Mouse (Mus musculus): Measurements from ENCODE around the gene Sult2b1.

Gene Sult2b1

DNA sequence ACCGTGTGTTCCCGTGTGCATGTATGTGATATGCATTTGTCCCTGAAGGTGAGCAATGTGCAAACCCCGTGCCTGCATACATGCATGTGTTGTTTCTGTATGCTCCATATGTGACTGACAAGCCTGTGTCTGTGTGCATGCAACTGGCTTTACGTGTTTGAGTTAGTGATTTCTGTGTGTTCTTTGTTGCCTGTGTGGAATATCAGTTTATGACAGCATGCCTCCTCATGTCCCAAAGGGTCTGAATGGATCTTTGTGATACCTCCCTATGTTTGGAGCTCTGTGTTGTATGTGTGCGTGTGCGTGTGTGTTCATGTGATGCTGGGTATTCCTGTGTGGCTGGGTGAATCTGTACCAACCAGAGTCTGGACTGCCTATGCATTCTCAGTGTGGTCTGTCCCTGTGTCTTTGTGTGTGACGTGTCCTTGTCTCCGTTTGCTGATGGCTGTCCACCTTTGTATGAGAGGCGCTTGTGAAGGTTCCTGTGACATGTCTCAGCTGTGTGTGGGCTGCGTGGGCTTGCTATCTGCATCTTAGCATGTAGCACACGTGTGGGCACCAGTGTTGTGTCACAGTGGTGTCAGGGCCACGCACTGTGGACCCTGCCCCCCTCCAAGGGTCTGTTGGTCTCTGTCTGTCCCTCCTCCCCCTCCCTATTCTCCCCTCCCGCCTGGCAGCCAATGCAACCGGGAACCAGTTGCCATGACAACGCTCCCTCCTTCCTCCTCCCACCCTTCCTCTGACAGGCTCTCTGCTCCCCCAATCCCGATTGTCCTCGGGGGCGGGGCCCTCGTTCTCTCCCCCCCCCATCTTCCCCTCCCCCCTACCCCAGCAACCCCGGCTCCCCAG, at the start of gene Sult2b1:
TSS of gene Sult2b1 (minus strand) at position 146 of the 849 bp plus-strand sequence.
- peak; percentile 92 for DNase-seq

DNA sequence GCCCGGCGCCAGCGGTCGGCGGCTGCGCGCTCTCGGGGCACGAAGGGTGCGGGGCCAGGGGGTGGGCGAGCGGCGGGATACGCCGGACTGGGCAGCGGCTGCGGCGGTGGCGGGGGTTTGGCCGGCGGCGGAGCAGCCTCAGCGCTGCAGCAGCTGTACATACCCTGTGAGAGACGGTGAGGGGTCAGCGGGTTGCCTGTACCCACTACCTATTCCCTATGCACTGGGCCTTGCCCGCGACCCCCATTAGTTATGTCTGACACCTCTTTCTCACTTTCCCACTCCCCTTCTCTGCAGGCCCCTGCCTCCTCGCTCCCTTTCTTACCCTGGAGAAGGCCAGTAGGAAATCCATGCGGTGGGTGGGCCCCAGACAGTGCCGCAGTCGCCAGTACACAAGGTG, 49.5 kb upstream of the Sult2b1 start:
- no peak for DNase-seq

DNA sequence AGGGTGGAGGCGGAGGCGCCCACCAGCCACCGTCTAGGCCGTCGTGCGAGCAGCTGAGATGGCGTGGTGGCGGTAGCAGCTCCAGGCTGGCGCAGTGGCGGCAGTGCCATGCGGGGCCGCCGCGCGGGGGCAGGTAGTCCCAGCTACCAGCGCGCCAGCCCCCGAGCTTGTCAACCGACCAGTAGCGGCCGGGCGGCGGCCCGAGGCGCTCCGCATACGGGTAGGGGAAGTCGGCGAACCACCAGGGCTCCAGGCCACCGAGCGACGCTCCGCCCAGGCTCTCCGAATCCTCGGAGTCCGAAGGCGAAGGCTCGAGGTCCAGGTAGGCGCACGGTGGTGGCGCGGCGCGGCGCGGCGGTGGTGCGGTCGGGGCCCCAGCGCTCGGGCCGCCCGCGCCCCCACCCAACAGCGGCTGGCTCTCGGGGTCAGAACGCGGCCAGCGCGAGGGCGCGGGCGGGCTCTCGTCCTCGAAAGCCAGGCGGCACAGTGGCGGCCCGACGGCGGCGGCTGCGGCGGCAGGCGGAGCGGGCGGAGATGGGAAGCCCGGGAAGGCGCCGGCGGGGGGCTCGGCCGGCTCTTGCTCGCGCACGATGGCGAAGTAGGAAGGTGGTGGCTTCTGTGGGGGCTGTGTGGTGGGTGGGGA, 48.8 kb upstream of the Sult2b1 start:
- DNase-seq = peak; percentile 50

GRCm38 (mm10) chr7:45832428-45832827, 48.0 kb upstream of the Sult2b1 start:
- no peak for DNase-seq

- DNase-seq = no peak
These were observed 46.7 kb upstream of the Sult2b1 start for GRCm38 (mm10) chr7:45831128-45831525.

- peak; percentile 87 for DNase-seq
These were observed 46.1 kb upstream of the Sult2b1 start, which contains the start of gene Grwd1 for GRCm38 (mm10) chr7:45830427-45831127. Gene Grwd1, minus strand, starts transcription at chr7:45830944.

DNA sequence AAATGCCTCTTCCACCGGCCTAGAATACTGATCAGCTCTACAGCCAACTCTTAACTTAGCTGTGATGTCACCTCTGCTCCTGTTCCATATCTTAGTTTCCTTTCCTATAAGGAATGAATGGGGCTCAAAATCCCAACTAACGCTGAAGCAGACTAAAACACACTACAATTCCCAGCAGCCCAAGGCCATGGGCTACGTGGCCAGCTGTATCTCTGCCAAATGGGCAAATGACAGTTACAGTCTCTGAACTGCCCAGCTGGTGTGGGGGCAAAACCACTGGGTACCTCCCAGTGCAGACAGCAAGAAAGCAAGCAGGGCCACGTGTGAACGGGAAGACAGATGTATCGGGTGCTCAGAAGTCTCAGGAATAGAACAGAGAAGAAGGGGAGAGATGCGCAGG, 42.2 kb upstream of the Sult2b1 start:
- DNase-seq = no peak

DNA sequence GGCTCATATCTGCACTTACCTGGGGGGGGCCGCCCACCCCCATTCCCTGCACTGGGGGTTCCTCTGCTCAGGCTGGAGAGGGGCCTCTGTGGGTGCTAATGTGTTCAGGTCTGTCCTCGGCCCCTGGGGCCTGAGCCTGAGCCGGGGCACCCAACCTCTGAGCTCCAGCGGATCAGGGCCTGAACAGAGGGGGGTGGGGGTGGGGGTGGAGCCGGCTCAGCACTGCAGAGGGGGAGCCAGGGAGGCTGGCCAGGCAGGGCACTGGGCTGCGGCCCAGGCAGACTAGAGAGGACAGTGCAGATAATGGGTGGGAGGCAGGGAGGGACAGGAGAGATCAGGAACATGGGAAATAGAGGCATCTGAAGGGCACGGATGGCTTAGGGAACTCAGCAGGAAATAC, 40.1 kb upstream of the Sult2b1 start, which contains the start of gene Kcnj14:
TSS of gene Kcnj14 (minus strand) at position 185 of the 400 bp plus-strand sequence.
- DNase-seq = no peak

- no peak for DNase-seq
These were observed 36.4 kb upstream of the Sult2b1 start for GRCm38 (mm10) chr7:45820913-45821312.

GRCm38 (mm10) chr7:45819843-45820242, 35.4 kb upstream of the Sult2b1 start:
- no peak for DNase-seq

GRCm38 (mm10) chr7:45815984-45816351, 31.5 kb upstream of the Sult2b1 start:
- DNase-seq = no peak

- no peak for DNase-seq
These were observed 31.0 kb upstream of the Sult2b1 start for GRCm38 (mm10) chr7:45815323-45815983.

DNA sequence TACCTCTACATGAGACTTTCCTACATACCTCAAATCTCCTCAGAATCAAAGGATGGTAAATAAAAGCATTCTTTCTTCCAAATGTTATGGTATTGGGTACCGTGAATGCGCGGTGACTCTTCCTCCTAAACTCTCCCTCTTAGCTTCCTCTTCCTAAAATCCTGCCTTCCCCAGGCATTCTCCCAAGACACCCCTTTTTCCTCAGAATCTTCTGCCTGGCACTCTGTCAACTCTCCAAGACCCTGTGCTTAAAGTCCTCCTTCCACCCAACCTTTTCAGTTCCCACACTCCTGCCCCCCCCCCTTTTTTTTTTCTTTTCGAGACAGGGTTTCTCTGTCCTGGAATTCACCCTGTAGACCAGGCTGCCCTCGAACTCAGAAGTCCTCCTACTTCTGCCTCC, 30.4 kb upstream of the Sult2b1 start:
- DNase-seq = no peak

DNA sequence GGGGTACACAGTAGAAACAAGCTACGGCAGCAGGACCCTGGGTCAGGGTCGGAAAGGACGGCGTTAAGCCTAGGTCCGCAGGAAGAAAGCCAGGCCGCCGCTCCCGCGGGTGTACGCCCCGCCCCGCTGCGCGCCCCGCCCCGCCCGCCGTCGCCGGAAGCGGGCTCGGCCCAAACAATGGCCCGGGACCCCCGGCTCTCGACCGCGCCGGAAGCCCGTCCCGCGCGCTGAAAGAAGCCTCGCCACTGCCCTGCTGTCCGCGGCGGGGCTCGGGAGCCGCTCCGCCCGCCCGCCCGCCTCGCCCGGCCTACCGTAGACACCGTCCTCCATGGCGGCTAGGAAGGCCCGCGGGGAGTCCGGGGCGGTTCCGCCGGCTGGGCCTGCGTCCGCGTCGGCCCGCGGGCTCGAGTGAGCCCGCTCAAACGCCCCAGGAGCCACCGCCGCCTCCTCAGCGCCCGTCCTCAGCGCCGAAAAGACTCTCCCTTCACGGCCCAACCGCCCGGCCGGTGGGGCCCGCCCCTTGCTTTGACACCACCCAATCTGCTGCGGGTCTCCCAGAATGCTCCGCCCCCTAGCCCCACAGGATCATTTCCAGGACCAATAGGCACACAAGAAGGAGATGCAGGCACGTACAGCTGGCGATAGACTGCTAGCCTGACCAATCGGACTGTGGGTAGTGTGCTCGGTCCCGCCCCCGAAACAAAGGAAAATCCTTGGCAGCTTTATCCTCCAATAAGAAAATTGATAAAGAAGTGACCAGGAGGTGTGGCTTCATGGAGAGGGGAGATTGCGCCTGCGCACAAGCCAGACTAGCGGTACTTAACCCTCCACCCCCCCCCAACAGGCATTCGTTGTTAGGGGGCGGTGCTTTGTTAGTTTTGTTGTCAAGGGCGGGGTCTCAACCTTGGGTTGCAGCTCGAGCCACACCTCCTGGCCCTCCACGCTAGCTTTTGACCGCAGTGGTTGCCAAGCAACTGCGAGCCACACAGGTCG, 29.6 kb upstream of the Sult2b1 start, which contains the start of gene Cyth2:
TSS of gene Cyth2 (minus strand) at position 795 of the 993 bp plus-strand sequence.
- peak; percentile 97 for DNase-seq

GRCm38 (mm10) chr7:45812921-45813320, 28.5 kb upstream of the Sult2b1 start:
- DNase-seq = no peak

DNA sequence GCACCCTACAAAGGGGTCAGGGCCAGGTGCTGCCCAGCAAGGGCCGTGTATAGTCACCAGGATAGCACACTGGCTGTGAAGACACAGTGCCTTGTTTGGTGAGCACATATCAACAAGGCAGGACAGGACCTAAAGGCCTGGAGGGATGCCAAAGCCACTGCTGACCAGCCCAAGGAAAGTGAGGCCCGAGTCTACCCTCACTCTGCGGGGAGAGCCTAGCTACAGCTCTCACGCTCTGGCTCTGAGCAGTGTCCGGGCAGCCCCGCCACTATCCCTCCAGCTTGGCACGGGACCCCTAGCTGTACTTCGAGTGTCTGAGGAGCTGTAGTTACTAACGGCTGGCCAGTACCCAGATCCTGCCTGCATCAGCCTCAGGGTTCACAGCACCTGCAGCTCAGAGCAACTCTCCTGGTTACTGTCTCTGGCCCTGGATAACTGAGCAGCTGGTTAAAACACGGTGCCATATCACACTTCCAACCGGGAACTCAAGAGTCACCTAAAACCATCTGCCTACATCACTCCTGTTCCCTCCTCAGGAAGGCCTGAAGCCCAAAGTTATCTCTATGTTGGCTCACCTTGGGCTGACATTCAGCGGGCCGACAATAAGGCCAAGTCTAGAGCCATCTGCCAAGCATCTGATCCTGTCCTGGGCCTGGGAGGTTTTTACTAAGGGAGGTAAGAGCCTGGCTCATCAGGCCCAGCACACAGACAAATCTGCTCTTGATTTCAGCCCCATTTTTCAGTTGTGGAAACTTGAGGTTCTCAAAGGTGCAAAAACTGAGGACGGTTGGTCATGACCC, 25.0 kb upstream of the Sult2b1 start:
- no peak for DNase-seq

- no peak for DNase-seq
These were observed 24.0 kb upstream of the Sult2b1 start for GRCm38 (mm10) chr7:45808471-45808870.

- no peak for DNase-seq
These were observed 21.5 kb upstream of the Sult2b1 start for GRCm38 (mm10) chr7:45805941-45806340.

DNA sequence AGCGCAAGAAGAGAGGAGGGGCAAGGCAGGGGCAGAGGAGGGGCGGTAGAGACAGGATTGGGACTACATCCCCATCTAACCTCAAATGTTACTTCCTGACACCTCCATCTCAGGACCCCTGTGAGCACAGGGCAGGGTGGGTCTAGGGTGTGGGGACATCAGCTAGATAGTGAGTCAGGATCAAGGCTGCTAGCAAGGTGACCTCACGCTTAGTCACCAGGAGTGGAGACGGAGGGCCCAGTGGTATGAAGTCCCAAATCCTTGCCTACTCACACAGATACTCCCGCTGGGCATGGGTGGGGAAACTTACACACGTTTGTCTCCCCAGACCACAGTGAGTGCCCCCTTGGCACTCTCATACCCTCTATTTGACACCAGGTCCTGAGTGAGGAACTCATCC, 18.1 kb upstream of the Sult2b1 start:
- no peak for DNase-seq

- DNase-seq = peak; percentile 88
These were observed 16.9 kb upstream of the Sult2b1 start for GRCm38 (mm10) chr7:45801348-45801747.
